Mouse (Mus musculus) ES-E14 (cell line): ENCODE measurements around the gene Zfpm1. TPM values are rescaled to one million over a fixed set of nuclear protein-coding genes. Genes with fewer than 3 reads are reported as not detected.

Source experiments
- DNase-seq: peaks from one replicate; pipeline ENCODE4 v3.0.0-alpha.2; 2013; ENCODE audit warnings: low read depth, low spot score
- H3K27ac ChIP-seq: 2 replicates; pipeline ENCODE4 v1.5.1; 2012; ENCODE audit warnings: low read depth, mild to moderate bottlenecking, low read length, moderate library complexity, mixed read lengths; ENCODE audit not compliant: poor library complexity, insufficient read depth, severe bottlenecking
- H3K36me3 ChIP-seq: 2 replicates; pipeline ENCODE4 v1.6.1; 2012; ENCODE audit warnings: mild to moderate bottlenecking, low read length, moderate library complexity, mixed read lengths; ENCODE audit not compliant: control insufficient read depth, poor library complexity, insufficient read depth, severe bottlenecking
- H3K4me1 ChIP-seq, 2 experiments: fragments of 150-350 bp in 1 of 2; sonication (generic) in 1 of 2; 2 replicates each; pipeline ENCODE4 v1.6.1; 2012; ENCODE audit warnings: low read length in 2 of 2, mild to moderate bottlenecking in 1 of 2, mixed read lengths in 1 of 2; ENCODE audit not compliant: control insufficient read depth in 2 of 2, insufficient read depth in 2 of 2, poor library complexity in 1 of 2
- H3K4me3 ChIP-seq, 2 experiments: fragments of 150-350 bp in 1 of 2; sonication (generic) in 1 of 2; 2 replicates each; pipeline ENCODE4 v1.5.1; 2012; ENCODE audit warnings: low read length in 2 of 2, low read depth in 1 of 2, mild to moderate bottlenecking in 1 of 2, mixed read lengths in 1 of 2; ENCODE audit not compliant: insufficient read depth in 1 of 2, poor library complexity in 1 of 2, severe bottlenecking in 1 of 2
- H3K9ac ChIP-seq: 2 replicates; pipeline ENCODE4 v1.6.1; 2012; ENCODE audit warnings: low read depth, mild to moderate bottlenecking, low read length, mixed read lengths; ENCODE audit not compliant: poor library complexity, insufficient read depth, severe bottlenecking
- H3K9me3 ChIP-seq: fragments of 150-350 bp; sonication (generic); 2 replicates; pipeline ENCODE4 v1.6.1; 2012; ENCODE audit warnings: low read depth, mild to moderate bottlenecking, low read length; ENCODE audit not compliant: control insufficient read depth, insufficient read depth
- CHD2 ChIP-seq: IDR thresholded peaks from 2 replicates; pipeline ENCODE4 v1.6.1; 2014; ENCODE audit warnings: mild to moderate bottlenecking, low read depth, low read length, inconsistent platforms
- HCFC1 ChIP-seq: IDR thresholded peaks from 2 replicates; pipeline ENCODE4 v1.6.1; 2012; ENCODE audit warnings: low read length, inconsistent platforms, borderline replicate concordance; ENCODE audit not compliant: insufficient read depth
- MAFK ChIP-seq: IDR thresholded peaks from 2 replicates; pipeline ENCODE4 v1.6.1; 2014; ENCODE audit warnings: mild to moderate bottlenecking, low read depth, low read length, inconsistent platforms; ENCODE audit not compliant: insufficient read depth
- ZC3H11A ChIP-seq: IDR thresholded peaks from 2 replicates; pipeline ENCODE4 v1.6.1; 2012; ENCODE audit warnings: low read depth, mild to moderate bottlenecking, inconsistent platforms, low read length, borderline replicate concordance
- ZNF384 ChIP-seq: IDR thresholded peaks from 2 replicates; pipeline ENCODE4 v1.6.1; 2012; ENCODE audit warnings: low read depth, low read length, inconsistent platforms
- in situ Hi-C, 2 experiments: fragments of 600-800 bp; cut with MboI; formaldehyde crosslinking; loops; one replicate each; pipeline ENCODE4 v1.15.1; 2025; ENCODE audit warnings: low sequenced_read_pairs in 2 of 2, inconsistent platforms in 1 of 2; ENCODE audit not compliant: unreplicated experiment in 2 of 2
- total RNA-seq: library from RNA; depleted of rRNA; stranded (reverse); fragments of 300-350 nt; gene quantifications from 2 replicates; pipeline ENCODE4 v1.2.3, GENCODE M21; 2012

Gene Zfpm1
- total RNA-seq, 1 experiment: 8.5 TPM

DNA sequence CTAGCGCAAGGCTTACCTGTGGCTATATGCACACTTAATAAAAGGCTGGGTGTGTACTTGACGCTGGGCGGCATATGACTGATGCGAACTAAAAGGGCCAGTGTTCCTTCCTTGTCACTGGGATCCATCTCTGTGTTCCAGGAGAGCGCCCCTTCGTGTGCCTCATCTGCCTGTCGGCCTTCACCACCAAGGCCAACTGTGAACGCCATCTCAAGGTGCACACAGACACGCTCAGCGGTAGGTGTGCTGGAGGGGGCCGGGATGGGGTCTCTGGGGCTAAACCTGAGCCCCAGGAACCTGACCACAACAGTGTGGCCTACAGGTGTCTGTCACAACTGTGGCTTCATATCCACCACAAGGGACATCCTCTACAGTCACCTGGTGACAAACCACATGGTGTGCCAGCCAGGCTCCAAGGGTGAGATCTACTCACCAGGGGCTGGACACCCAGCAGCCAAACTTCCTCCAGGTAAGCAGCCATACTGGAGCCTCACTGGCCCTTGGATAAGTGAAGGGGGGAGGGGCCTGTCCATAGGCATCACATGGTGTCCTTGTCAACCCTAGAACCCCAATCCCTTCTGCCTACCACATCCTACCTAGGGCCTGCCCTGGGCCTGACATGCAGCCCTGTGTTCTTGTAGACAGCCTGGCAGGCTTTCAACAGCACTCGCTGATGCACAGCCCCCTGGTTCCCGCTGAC is 53.0 kb downstream of the Zfpm1 start:
- Histone ChIP-seq H3K36me3 (no peaks in the 10 kb centered on the region), H3K9me3 (no peaks in the 10 kb centered on the region), H3K4me1 (peaks cover 0 to under 1% of the 10 kb centered on the region in 2 experiments; a peak in 1 of 4 replicates), H3K4me3 (no peak overlapping the region), H3K9ac (no peak overlapping the region), H3K27ac (no peak overlapping the region)
- no peak for DNase-seq
- no peak for TF ChIP-seq CHD2
- no peak for TF ChIP-seq ZNF384
- no peak for TF ChIP-seq HCFC1
- TF ChIP-seq MAFK: no peak
- TF ChIP-seq ZC3H11A: no peak
- in situ Hi-C loops: loop anchor here in 1 of 2 experiments (10.0 kb wide), 1 partner anchor 60 kb away; no protein-coding TSS in a partner anchor

- no peaks in the 10 kb centered on the region for H3K4me1 ChIP-seq
- in situ Hi-C loops: loop anchor here in 1 of 2 experiments (10.0 kb wide), 1 partner anchor 61 kb away; no protein-coding TSS in a partner anchor
- H3K27ac ChIP-seq: no peak overlapping the region
- H3K9me3 ChIP-seq: no peaks in the 10 kb centered on the region
- peak overlapping the region; percentile 76 to 82 for H3K4me3 ChIP-seq
- H3K9ac ChIP-seq: peak overlapping the region; percentile 63
- no peak for DNase-seq
- TF ChIP-seq MAFK (no peak), CHD2 (no peak), ZNF384 (no peak), ZC3H11A (no peak), HCFC1 (no peak)
- no peaks in the 10 kb centered on the region for H3K36me3 ChIP-seq
These were observed 53.8 kb downstream of the Zfpm1 start for GRCm38 (mm10) chr8:122335638-122336250.

- Histone ChIP-seq H3K4me3 (peak overlapping the region; percentile 76 to 82), H3K36me3 (no peaks in the 10 kb centered on the region), H3K4me1 (no peaks in the 10 kb centered on the region; a peak in 1 of 4 replicates), H3K9me3 (no peaks in the 10 kb centered on the region), H3K9ac (peak overlapping the region; percentile 63), H3K27ac (no peak overlapping the region)
- DNase-seq: peak; percentile 54
- no peak for TF ChIP-seq MAFK
- no peak for TF ChIP-seq HCFC1
- TF ChIP-seq ZC3H11A: no peak
- TF ChIP-seq ZNF384: no peak
- TF ChIP-seq CHD2: no peak
- in situ Hi-C loops: loop anchor here in 1 of 2 experiments (10.0 kb wide), 1 partner anchor 62 kb away; no protein-coding TSS in a partner anchor
These were observed 54.4 kb downstream of the Zfpm1 start for GRCm38 (mm10) chr8:122336251-122336910.

DNA sequence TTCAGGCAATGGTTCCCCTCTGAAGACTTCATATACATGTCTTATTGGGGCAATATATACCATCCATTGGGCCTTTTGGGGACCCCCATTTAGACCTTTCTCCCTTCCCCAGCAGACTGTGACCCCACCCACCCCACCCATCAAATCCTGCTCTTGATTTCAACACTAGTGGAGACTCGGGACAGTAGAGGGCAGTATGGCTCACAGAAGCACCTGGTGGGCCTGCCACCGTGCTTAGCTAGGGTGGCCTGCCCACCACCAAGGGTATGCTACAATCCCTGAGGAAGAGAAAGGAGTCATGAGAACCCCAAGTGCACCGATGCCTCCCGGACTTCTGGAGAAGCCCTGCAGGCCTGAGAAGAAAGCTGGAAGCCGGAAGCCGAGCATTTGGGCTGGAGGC is 56.9 kb downstream of the Zfpm1 start:
- Histone ChIP-seq H3K27ac (no peak overlapping the region), H3K4me3 (no peak overlapping the region), H3K4me1 (peaks cover 2 to 6% of the 10 kb centered on the region in 2 experiments; a peak in 3 of 4 replicates), H3K9me3 (no peaks in the 10 kb centered on the region), H3K9ac (no peak overlapping the region), H3K36me3 (no peaks in the 10 kb centered on the region)
- no peak for DNase-seq
- TF ChIP-seq HCFC1: no peak
- TF ChIP-seq CHD2: no peak
- no peak for TF ChIP-seq ZNF384
- TF ChIP-seq MAFK: no peak
- TF ChIP-seq ZC3H11A: no peak
- in situ Hi-C loops: loop anchor here in 1 of 2 experiments (10.0 kb wide), 1 partner anchor 64 kb away; no protein-coding TSS in a partner anchor
